Mouse (Mus musculus) liver, embryonic 12.5 days (tissue): ENCODE results near the gene Lrrfip2. TPM values are rescaled to one million over a fixed set of nuclear protein-coding genes. Genes with fewer than 3 reads are reported as not detected.

Experiments used
- ATAC-seq: fragments of 200-750 bp; cut with Nextera tagmentation; 2 replicates; pipeline ENCODE4 v1.8.0; 2017; ENCODE audit warnings: moderate number of reproducible peaks, mild to moderate bottlenecking, moderate library complexity
- H3K27ac ChIP-seq: fragments of 300-500 bp; sonication (generic); 2 replicates; pipeline ENCODE4 v1.5.1; 2016; ENCODE audit warnings: mild to moderate bottlenecking
- H3K27me3 ChIP-seq: fragments of 300-500 bp; sonication (generic); replicated peaks from 2 replicates; pipeline ENCODE4 v1.6.1; 2016; ENCODE audit warnings: mild to moderate bottlenecking, moderate library complexity
- H3K36me3 ChIP-seq: fragments of 300-500 bp; sonication (generic); 2 replicates; pipeline ENCODE4 v1.6.1; 2016; ENCODE audit warnings: mild to moderate bottlenecking, moderate library complexity
- H3K4me1 ChIP-seq: fragments of 300-500 bp; sonication (generic); 2 replicates; pipeline ENCODE4 v1.6.1; 2016
- H3K4me2 ChIP-seq: fragments of 300-500 bp; sonication (generic); 2 replicates; pipeline ENCODE4 v1.6.1; 2016; ENCODE audit warnings: mild to moderate bottlenecking, moderate library complexity
- H3K4me3 ChIP-seq: fragments of 300-500 bp; sonication (generic); 2 replicates; pipeline ENCODE4 v1.5.1; 2016; ENCODE audit warnings: mild to moderate bottlenecking, moderate library complexity
- H3K9ac ChIP-seq: fragments of 300-500 bp; sonication (generic); 2 replicates; pipeline ENCODE4 v1.6.1; 2016; ENCODE audit warnings: mild to moderate bottlenecking, moderate library complexity
- H3K9me3 ChIP-seq: fragments of 300-500 bp; sonication (generic); replicated peaks from 2 replicates; pipeline ENCODE4 v1.6.1; 2016; ENCODE audit warnings: mild to moderate bottlenecking, moderate library complexity
- WGBS: fragments of 180-500 bp; shearing (Covaris S2); methylation state at CpG from one replicate; pipeline ENCODE4 v1.1.7; 2016; ENCODE audit not compliant: insufficient replicate concordance; 5-methylcytosine and 5-hydroxymethylcytosine counted together
- polyA plus RNA-seq: library from polyadenylated mRNA; unstranded; fragments of >200 nt; fragmentation: Nextera tagmentation; extraction: Ambion mirVana; gene quantifications from 2 replicates; pipeline ENCODE4 v1.2.1, GENCODE M21; 2016

The Lrrfip2 gene
- polyA plus RNA-seq, 1 experiment from 2014 or later = 29.5 TPM

DNA sequence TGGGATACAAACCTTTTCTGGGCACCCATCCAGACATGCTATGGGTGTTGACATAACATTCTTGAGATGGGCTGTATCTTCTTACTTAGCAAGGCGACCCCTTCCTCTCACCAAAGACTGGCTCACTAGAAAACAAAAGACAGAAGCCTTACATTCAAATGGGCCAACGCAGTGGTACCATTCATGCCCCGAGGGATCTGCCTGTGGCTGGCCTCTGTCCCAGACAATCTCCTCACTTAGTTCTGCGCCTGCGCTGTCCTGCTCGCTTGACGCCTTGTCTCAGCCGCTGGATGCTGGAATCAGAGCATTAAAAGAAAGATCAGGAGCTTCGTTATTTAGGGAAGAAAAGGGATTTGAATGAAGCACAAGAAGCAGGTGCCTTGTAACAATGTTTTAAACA is 24.7 kb upstream of the Lrrfip2 start:
- Histone ChIP-seq H3K9ac (no peak overlapping the region), H3K36me3 (no peaks in the 10 kb centered on the region), H3K4me3 (no peak overlapping the region), H3K4me1 (0 out of 2 replicates have a peak, but pooled peaks cover 8% of the 10 kb centered on the region), H3K4me2 (no peak overlapping the region), H3K27me3 (peaks cover 16% of the 10 kb centered on the region; the same call in 1 of the 2 replicates), H3K27ac (no peak overlapping the region), H3K9me3 (no peaks in the 10 kb centered on the region)
- no peak for ATAC-seq
- WGBS = 66% methylated on average over 9 of the region's 9 CpGs

DNA sequence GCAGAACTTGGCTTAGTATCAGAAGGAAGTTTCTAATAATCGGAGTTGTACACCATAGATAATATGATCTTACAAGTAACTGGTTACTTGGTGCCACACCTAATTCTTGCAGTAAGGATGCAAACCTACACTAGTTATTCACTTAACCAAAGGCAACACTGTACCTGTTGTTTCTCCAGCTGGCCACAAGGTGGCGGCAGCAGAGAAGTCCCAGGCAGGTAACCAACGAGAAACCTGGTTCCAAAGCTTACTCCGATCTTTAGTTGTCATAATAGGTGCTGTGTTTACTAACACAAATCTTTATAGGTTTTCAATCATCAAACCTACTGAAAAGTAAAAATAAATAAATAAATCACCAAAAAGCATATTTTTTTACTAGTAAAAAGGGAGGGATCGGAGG is 24.3 kb upstream of the Lrrfip2 start:
- H3K9ac ChIP-seq = no peak overlapping the region
- no peaks in the 10 kb centered on the region for H3K9me3 ChIP-seq
- H3K4me3 ChIP-seq = no peak overlapping the region
- ATAC-seq = no peak
- no peak overlapping the region for H3K4me2 ChIP-seq
- 0 out of 2 replicates have a peak, but pooled peaks cover 4% of the 10 kb centered on the region for H3K4me1 ChIP-seq
- peaks cover 12% of the 10 kb centered on the region; the same call in 1 of the 2 replicates for H3K27me3 ChIP-seq
- 27% methylated on average over 5 of the region's 5 CpGs for WGBS
- no peaks in the 10 kb centered on the region for H3K36me3 ChIP-seq
- no peak overlapping the region for H3K27ac ChIP-seq

DNA sequence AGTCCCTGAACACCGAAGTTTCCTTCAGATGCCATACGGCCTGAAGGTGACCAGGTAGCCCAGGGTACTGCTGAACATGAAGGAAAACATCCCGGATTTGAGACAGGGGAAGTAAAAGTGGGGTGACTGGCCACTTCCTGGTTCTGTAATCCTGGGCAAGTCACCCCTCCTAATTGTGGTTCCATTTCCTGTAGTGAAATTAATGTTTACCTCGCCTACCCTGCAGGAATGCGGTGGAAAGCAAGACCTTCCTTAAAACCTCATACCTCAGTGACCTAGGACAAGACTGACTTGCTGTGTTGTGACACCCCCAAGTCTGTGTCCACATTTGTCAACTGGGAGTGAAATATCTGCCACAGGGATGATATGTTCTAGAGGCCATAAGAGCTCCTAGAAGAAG is 22.8 kb upstream of the Lrrfip2 start:
- H3K27ac ChIP-seq = no peak overlapping the region
- H3K9me3 ChIP-seq = no peaks in the 10 kb centered on the region
- no peak overlapping the region for H3K4me3 ChIP-seq
- no peak overlapping the region for H3K4me2 ChIP-seq
- WGBS = 48% methylated on average over 5 of the region's 5 CpGs
- H3K27me3 ChIP-seq = 0 out of 2 replicates have a peak, but pooled peaks cover 4% of the 10 kb centered on the region
- H3K9ac ChIP-seq = no peak overlapping the region
- H3K4me1 ChIP-seq = no peaks in the 10 kb centered on the region
- ATAC-seq = no peak
- H3K36me3 ChIP-seq = no peaks in the 10 kb centered on the region

DNA sequence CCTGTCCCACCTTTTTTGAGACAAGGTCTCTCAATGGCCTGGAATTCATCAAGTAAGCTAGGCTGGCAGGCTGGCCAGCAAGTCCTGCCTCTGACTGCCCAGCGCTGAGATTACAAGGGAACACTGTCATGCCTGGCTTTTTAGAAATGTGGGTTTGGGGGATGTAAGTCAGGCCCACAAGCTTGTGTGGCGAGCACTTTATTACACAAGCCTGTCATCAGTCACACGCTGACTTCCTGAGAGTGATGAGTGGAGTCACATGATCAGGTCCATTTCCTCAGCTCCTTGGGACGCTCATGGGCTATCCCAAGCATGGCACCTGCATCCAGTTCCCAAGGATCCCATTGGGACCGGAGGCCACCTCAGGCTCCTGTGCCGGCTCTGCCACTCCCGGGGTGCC is 21.7 kb upstream of the Lrrfip2 start:
- no peak for ATAC-seq
- WGBS = 64% methylated on average over 7 of the region's 7 CpGs
- H3K27ac ChIP-seq = no peak overlapping the region
- no peak overlapping the region for H3K9ac ChIP-seq
- H3K36me3 ChIP-seq = no peaks in the 10 kb centered on the region
- H3K4me2 ChIP-seq = no peak overlapping the region
- H3K9me3 ChIP-seq = no peaks in the 10 kb centered on the region
- 0 out of 2 replicates have a peak, but pooled peaks cover 4% of the 10 kb centered on the region for H3K27me3 ChIP-seq
- no peak overlapping the region for H3K4me3 ChIP-seq
- no peaks in the 10 kb centered on the region for H3K4me1 ChIP-seq

DNA sequence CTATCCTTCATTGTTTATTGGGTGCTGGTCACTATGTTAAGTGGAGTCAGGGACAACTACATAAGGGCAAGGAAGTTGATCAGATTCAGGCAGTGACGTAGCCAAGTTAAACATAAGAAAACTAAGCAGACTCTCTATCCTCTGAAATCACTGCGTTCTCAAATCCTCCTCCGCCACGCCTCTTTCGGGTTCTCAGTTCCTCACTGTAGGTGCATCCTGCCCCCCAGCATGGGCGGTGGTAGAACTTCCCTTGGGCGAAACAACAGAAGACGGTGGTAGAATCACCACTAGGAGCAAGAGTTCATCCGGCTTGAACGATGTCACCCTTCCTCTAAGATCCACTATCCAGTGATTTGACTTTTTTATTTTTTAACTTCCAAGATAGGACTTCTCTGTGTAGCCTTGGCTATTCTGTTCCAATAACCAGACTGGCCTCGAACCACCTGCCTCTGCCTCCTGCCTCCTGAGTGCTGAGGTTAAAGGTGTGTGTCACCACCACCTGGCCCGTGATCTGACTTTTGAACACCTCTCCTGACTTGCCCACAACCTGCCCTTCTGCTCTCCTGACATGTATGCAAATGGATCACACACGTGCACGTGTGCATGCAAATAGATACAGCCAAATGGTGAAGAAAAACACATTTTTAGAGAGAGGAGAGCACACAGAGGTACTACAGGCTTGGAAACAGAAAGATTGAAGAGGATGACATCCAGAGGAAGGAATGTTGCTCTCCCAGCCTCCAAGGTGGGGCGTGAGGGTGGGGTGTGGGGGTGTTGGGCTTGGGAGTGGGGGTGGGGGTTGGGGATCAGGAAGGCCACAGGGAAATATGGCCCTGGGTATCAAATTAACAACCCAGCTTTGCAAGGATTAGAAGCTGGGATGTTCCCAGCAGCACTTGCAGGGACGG is 20.7 kb upstream of the Lrrfip2 start:
- Histone ChIP-seq H3K9ac (no peak overlapping the region), H3K4me1 (no peaks in the 10 kb centered on the region), H3K4me3 (no peak overlapping the region), H3K36me3 (no peaks in the 10 kb centered on the region), H3K27ac (no peak overlapping the region), H3K9me3 (no peaks in the 10 kb centered on the region), H3K27me3 (no peaks in the 10 kb centered on the region), H3K4me2 (no peak overlapping the region)
- 65% methylated on average over 16 of the region's 16 CpGs for WGBS
- no peak for ATAC-seq

DNA sequence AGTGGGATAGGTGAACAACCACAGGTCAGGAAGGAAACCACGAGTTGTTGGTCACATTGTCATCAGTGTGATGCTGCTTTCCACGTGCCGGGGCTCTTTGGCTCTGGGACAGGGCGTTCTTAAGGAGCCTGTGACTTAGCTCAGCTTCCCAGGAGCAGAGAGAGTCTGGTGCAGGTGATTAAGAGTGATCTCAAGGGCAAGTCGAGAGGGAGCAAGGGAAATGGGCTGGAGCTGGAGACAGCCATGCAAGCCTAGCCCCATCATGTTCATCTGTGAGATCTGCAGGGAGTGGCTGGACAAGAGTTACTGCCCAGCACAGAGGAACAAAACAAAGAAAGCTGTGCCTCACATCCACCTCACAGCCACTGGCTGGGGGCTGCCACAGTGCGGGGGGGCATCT is 19.8 kb upstream of the Lrrfip2 start:
- Histone ChIP-seq H3K36me3 (no peaks in the 10 kb centered on the region), H3K9me3 (no peaks in the 10 kb centered on the region), H3K9ac (no peak overlapping the region), H3K4me1 (no peaks in the 10 kb centered on the region), H3K27me3 (no peaks in the 10 kb centered on the region), H3K4me2 (no peak overlapping the region), H3K27ac (no peak overlapping the region), H3K4me3 (no peak overlapping the region)
- no peak for ATAC-seq
- WGBS = 42% methylated on average over 6 of the region's 6 CpGs

DNA sequence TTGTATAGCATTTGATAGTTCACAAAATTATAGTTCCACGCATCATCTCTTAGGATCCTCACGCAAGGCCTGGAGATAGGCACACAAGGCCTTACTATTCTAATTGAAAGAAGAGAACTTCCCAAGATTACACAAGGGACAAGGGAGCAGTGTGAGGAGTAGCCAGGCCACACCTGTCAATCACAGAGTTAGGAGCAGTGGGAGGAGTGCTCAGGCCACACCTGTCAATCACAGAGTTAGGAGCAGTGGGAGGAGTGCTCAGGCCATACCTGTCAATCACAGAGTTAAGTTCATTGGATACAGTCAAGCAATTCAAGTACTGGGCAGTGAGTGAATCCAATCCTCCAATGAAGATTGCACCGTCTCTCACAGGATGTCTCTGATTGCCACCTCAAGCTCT is 17.0 kb upstream of the Lrrfip2 start:
- H3K27ac ChIP-seq = no peak overlapping the region

DNA sequence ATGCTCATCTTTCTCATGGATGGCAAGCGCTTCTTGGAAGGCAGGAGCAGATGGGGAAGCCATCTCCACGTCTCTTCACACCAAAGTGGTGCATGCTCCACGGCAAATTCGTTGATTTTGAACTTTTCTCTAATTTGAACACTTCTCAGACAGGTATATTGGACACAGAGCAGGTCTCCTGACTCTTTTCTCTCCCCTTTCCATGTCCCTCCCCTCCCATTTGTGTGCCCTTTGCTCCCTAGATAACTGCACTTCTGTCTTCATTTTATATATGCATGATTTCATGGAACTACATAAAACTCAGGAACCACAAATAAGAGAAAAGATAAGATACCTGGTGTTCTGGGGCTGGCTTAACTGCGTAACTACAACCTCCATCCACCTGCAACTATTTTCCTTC is 14.1 kb upstream of the Lrrfip2 start:
- Histone ChIP-seq H3K4me1 (no peaks in the 10 kb centered on the region), H3K4me3 (no peak overlapping the region), H3K27me3 (no peaks in the 10 kb centered on the region), H3K4me2 (no peak overlapping the region), H3K9me3 (no peaks in the 10 kb centered on the region), H3K36me3 (no peaks in the 10 kb centered on the region), H3K9ac (no peak overlapping the region), H3K27ac (no peak overlapping the region)
- WGBS = 60% methylated on average over 5 of the region's 5 CpGs
- no peak for ATAC-seq

More for the DNA sequence above, 17.0 kb upstream of the Lrrfip2 start:
- no peaks in the 10 kb centered on the region for H3K4me1 ChIP-seq
- H3K36me3 ChIP-seq = no peaks in the 10 kb centered on the region
- ATAC-seq = no peak
- H3K4me3 ChIP-seq = no peak overlapping the region
- H3K27me3 ChIP-seq = no peaks in the 10 kb centered on the region
- WGBS = 84% methylated on average over 3 of the region's 3 CpGs
- H3K9ac ChIP-seq = no peak overlapping the region
- H3K4me2 ChIP-seq = no peak overlapping the region
- H3K9me3 ChIP-seq = no peaks in the 10 kb centered on the region

DNA sequence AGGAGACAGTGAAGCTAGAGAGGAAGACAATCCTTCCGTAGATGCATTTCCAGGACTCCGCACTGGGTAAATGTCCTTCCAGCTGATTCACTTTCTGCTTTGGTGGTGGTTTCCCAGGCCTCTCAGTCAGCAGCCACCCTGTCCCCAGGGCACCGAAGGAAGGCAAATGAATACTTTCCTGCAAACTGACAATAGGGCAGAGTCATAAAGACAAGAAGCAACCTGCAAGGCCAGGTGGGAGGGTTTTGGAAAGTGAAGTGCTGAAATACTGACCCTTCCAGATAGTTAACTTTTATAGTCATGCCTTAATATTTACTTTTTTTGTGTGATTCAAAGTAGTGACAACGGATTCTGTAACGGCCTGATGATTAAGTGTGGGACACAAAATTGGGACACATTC is 13.5 kb upstream of the Lrrfip2 start:
- Histone ChIP-seq H3K4me3 (no peak overlapping the region), H3K4me2 (no peak overlapping the region), H3K4me1 (no peaks in the 10 kb centered on the region), H3K27ac (no peak overlapping the region), H3K9me3 (no peaks in the 10 kb centered on the region), H3K27me3 (no peaks in the 10 kb centered on the region), H3K36me3 (no peaks in the 10 kb centered on the region), H3K9ac (no peak overlapping the region)
- no peak for ATAC-seq
- WGBS = 80% methylated on average over 5 of the region's 5 CpGs

DNA sequence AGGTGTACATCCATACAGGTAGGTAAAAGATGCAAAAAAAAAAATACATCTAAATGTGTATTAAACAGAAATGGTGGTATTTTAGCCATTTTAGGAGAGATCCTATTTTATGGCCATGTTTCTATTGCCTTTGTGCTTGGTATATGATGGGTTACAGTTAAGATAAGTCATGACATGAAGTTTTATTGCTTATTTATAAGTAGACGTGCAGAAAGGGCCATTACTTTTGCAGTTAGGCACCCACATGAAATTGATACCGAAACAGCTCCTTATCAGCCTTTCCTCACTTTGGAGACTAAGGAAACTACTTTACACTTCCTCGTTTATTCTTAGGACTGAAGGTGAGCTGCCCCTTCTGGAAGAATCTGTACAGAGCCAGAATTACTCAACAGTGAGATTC is 9.5 kb upstream of the Lrrfip2 start:
- Histone ChIP-seq H3K9me3 (no peaks in the 10 kb centered on the region), H3K36me3 (no peaks in the 10 kb centered on the region), H3K27ac (no peak overlapping the region), H3K27me3 (no peaks in the 10 kb centered on the region), H3K9ac (no peak overlapping the region), H3K4me3 (no peak overlapping the region), H3K4me1 (no peaks in the 10 kb centered on the region), H3K4me2 (no peak overlapping the region)
- ATAC-seq = no peak
- WGBS = 29% methylated on average over 3 of the region's 3 CpGs

DNA sequence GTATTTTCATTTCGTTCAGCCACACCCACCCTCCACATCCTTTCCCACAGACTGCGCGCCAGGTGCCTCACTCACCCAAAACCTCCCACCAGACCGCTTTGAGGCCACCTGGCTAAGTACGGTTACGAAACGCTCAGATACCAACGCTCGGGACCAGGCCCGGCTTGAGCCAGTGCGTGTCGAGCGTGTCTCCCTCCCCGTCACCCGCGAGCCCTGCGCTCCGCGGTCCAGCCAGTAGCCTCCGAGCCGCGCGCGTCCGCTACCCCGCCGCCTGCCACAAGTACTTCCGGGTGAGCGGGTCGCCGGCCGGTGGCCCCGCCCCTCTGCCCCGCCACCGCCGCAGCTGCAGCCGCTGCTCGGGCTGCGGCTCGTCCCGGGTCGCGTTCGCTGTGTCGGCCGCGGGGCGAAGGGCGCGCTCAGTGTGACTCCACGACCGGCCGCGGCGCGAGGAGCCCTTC is 431 bp downstream of the Lrrfip2 start:
- Histone ChIP-seq H3K27me3 (no peaks in the 10 kb centered on the region), H3K4me3 (peak overlapping the region; percentile 98), H3K4me1 (peaks cover 44% of the 10 kb centered on the region), H3K36me3 (no peaks in the 10 kb centered on the region), H3K4me2 (peak overlapping the region; percentile 84), H3K9me3 (no peaks in the 10 kb centered on the region), H3K9ac (peak overlapping the region; percentile 94), H3K27ac (peak overlapping the region; percentile 88)
- WGBS = under 1% methylated on average over 56 of the region's 56 CpGs
- peak; percentile 92 for ATAC-seq

DNA sequence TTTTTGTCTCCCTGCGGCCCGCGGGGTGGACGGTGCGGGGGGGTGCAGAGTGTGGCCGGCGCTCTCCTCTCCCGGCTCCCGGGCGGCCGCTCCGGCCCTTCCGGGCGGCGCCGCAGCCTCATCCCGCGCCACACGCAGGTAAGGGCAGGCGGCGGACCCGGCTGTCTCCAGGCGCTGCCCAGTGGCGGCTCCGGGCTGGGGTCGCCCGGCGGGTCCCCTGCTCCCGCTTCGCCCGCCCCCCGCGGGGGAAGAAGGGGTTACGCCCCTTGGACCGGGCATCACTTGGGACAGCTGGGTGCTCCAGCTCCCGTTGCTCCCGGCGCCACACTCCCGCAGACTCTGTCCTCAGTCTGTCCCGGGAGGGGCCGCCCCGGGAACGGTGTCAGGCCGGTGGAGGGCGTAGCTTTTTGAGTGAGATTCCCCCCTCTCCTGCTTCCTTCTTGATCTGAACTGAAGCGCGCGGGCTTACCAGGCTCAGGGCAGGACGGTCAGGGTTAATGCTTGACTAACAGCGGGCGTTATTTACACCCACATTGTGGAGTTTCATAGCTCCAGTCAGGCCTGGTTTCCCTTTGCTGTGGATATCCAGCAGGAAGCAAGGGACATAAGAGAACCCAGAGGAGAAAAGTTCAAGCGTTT is 979 bp downstream of the Lrrfip2 start:
- H3K4me1 ChIP-seq = peaks cover 49% of the 10 kb centered on the region
- H3K4me2 ChIP-seq = peak overlapping the region; percentile 84
- H3K4me3 ChIP-seq = peak overlapping the region; percentile 98
- ATAC-seq = peak; percentile 72
- H3K9me3 ChIP-seq = no peaks in the 10 kb centered on the region
- no peaks in the 10 kb centered on the region for H3K27me3 ChIP-seq
- WGBS = under 1% methylated on average over 37 of the region's 52 CpGs
- no peaks in the 10 kb centered on the region for H3K36me3 ChIP-seq
- peak overlapping the region; percentile 94 for H3K9ac ChIP-seq
- H3K27ac ChIP-seq = peak overlapping the region; percentile 88
